In genomic region chr14:75892118-75892517, GRCm38 (mm10) we compare ENCODE assay signal across 16 mouse cellular contexts. TPM values are rescaled to one million over a fixed set of nuclear protein-coding genes. Genes with fewer than 3 reads are reported as not detected.
DNase-seq lines count a peak whose midpoint lies in the region; ATAC-seq and TF ChIP-seq lines count a peak whose summit lies in the region.
"Had no signal": no experiment of that assay in that cellular context is flagged by ENCODE, and none has a peak within 500 bp of the region (broad histone marks: within the 10 kb centered on the region; RNA-seq: fewer than 3 reads in every experiment).

No protein-coding gene starts in this region.

- no peak overlapping the region for H3K9ac ChIP-seq in hindbrain, postnatal 0 days (replicated peaks; ENCODE audit: low read length)
- H3K9ac ChIP-seq in hindbrain, embryonic 14.5 days, result no peak overlapping the region
- H3K9ac ChIP-seq in heart, embryonic 11.5 days (ENCODE audit: low read depth, low read length), result no peak overlapping the region
- H3K9ac ChIP-seq: liver, postnatal 0 days; neural tube, embryonic 12.5 days had no signal

- H3K36me3 ChIP-seq in hindbrain, postnatal 0 days (ENCODE audit: insufficient read depth, low read length), result no peaks in the 10 kb centered on the region
- peaks cover 16% of the 10 kb centered on the region; the same call in 1 of the 2 replicates for H3K36me3 ChIP-seq in hindbrain, embryonic 14.5 days (replicated peaks; ENCODE audit: control insufficient read depth, insufficient read depth)
- H3K36me3 ChIP-seq in heart, embryonic 11.5 days (ENCODE audit: control insufficient read depth, insufficient read depth, low read length), result no peaks in the 10 kb centered on the region
- H3K36me3 ChIP-seq in midbrain, embryonic 10.5 days, result peaks cover 30% of the 10 kb centered on the region

- TF ChIP-seq CTCF in hindbrain, postnatal 0 days (IDR thresholded peaks at IDR 0.05; ENCODE audit: low read depth), result no peak
- TF ChIP-seq CTCF in left cerebral cortex, adult 2 months (IDR thresholded peaks at IDR 0.05), result no peak

- no peaks in the 10 kb centered on the region for H3K9me3 ChIP-seq in hindbrain, postnatal 0 days (ENCODE audit: low read length)
- H3K9me3 ChIP-seq in hindbrain, embryonic 14.5 days (ENCODE audit: control insufficient read depth, low read length), result no peaks in the 10 kb centered on the region
- no peaks in the 10 kb centered on the region for H3K9me3 ChIP-seq in heart, embryonic 11.5 days (replicated peaks; ENCODE audit: control insufficient read depth, low read length)
- no peaks in the 10 kb centered on the region for H3K9me3 ChIP-seq in midbrain, embryonic 10.5 days (replicated peaks)
- H3K9me3 ChIP-seq: limb, embryonic 10.5 days; neural tube, embryonic 12.5 days had no signal

- H3K4me3 ChIP-seq in hindbrain, postnatal 0 days (ENCODE audit: low read length), result no peak overlapping the region
- H3K4me3 ChIP-seq in hindbrain, embryonic 14.5 days (replicated peaks; ENCODE audit: low read length), result no peak overlapping the region
- no peak overlapping the region for H3K4me3 ChIP-seq in left cerebral cortex, adult 2 months
- H3K4me3 ChIP-seq in heart, embryonic 11.5 days (ENCODE audit: low read depth, low read length), result no peak overlapping the region
- H3K4me3 ChIP-seq in midbrain, embryonic 10.5 days, result no peak overlapping the region
- H3K4me3 ChIP-seq: limb, embryonic 10.5 days; neural tube, embryonic 12.5 days had no signal

- H3K4me2 ChIP-seq in hindbrain, postnatal 0 days (ENCODE audit: low read depth, low read length), result no peak overlapping the region
- no peak overlapping the region for H3K4me2 ChIP-seq in hindbrain, embryonic 14.5 days (replicated peaks)
- H3K4me2 ChIP-seq in heart, embryonic 11.5 days, result no peak overlapping the region
- H3K4me2 ChIP-seq: midbrain, embryonic 11.5 days; neural tube, embryonic 12.5 days had no signal

- 71% methylated on average over 9 of the region's 9 CpGs for WGBS in hindbrain, postnatal 0 days
- 86% methylated on average over 9 of the region's 9 CpGs for WGBS in hindbrain, embryonic 14.5 days
- WGBS in heart, embryonic 11.5 days (ENCODE audit: insufficient replicate concordance), result 83% methylated on average over 9 of the region's 9 CpGs
- WGBS in midbrain, embryonic 10.5 days, result 90% methylated on average over 9 of the region's 9 CpGs

- intact Hi-C loops in left cerebral cortex, adult 2 months (cut with DNase I), result loop anchor here (10.0 kb wide), 1 partner anchor 583 kb away; no protein-coding TSS in a partner anchor

- peak; percentile 42 for DNase-seq in hindbrain, postnatal 0 days (ENCODE audit: low spot score)
- no peak for DNase-seq in hindbrain, embryonic 14.5 days (ENCODE audit: low spot score)
- DNase-seq in frontal cortex, postnatal 36 days (ENCODE audit: low spot score in 2 of 2), result peak; percentile 78 to 93
- peak; percentile 59 to 76 for DNase-seq in left cerebral cortex, adult 2 months (ENCODE audit: extremely low spot score in 1 of 2, low spot score in 2 of 2)
- peak; percentile 98 for DNase-seq in telencephalon, adult 2 months (ENCODE audit: low read depth, low spot score)
- DNase-seq in cerebellum, adult 11-12 months, result no peak
- DNase-seq in midbrain, embryonic 10.5 days (ENCODE audit: low spot score), result no peak
- DNase-seq: adrenal gland, postnatal 25 days; cerebellum, adult 2 months; heart, postnatal 14 days; kidney, adult 2 months; liver, postnatal 0 days had no signal

- H3K4me1 ChIP-seq in hindbrain, postnatal 0 days (ENCODE audit: insufficient read depth, low read length), result no peaks in the 10 kb centered on the region
- H3K4me1 ChIP-seq in hindbrain, embryonic 14.5 days (replicated peaks; ENCODE audit: control insufficient read depth, insufficient read depth, low read length), result no peaks in the 10 kb centered on the region
- no peaks in the 10 kb centered on the region for H3K4me1 ChIP-seq in heart, embryonic 11.5 days (ENCODE audit: control insufficient read depth, insufficient read depth, low read length)
- H3K4me1 ChIP-seq in midbrain, embryonic 10.5 days, result no peaks in the 10 kb centered on the region
- H3K4me1 ChIP-seq: limb, embryonic 10.5 days; neural tube, embryonic 12.5 days had no signal

- H3K27me3 ChIP-seq in hindbrain, postnatal 0 days (ENCODE audit: insufficient read depth, low read length), result no peaks in the 10 kb centered on the region
- no peaks in the 10 kb centered on the region for H3K27me3 ChIP-seq in hindbrain, embryonic 14.5 days (ENCODE audit: control insufficient read depth, insufficient read depth, low read length)
- no peaks in the 10 kb centered on the region for H3K27me3 ChIP-seq in heart, embryonic 11.5 days (ENCODE audit: control insufficient read depth, insufficient read depth, low read length)
- H3K27me3 ChIP-seq in midbrain, embryonic 10.5 days (ENCODE audit: low read depth, poor library complexity, severe bottlenecking), result no peaks in the 10 kb centered on the region
- H3K27me3 ChIP-seq: neural tube, embryonic 12.5 days had no signal

- peak; percentile 52; the same call in 1 of the 2 replicates for ATAC-seq in hindbrain, postnatal 0 days
- no peak for ATAC-seq in hindbrain, embryonic 14.5 days (ENCODE audit: low FRiP score)
- ATAC-seq in heart, embryonic 11.5 days (replicated peaks; ENCODE audit: insufficient number of reproducible peaks, low FRiP score, low TSS enrichment), result no peak
- ATAC-seq: liver, postnatal 0 days had no signal

- H3K27ac ChIP-seq in hindbrain, postnatal 0 days, result no peak overlapping the region
- no peak overlapping the region for H3K27ac ChIP-seq in hindbrain, embryonic 14.5 days
- peak overlapping the region; percentile 71 for H3K27ac ChIP-seq in left cerebral cortex, adult 2 months
- no peak overlapping the region for H3K27ac ChIP-seq in heart, embryonic 11.5 days (ENCODE audit: low read depth, low read length)
- no peak overlapping the region for H3K27ac ChIP-seq in midbrain, embryonic 10.5 days (replicated peaks)
- H3K27ac ChIP-seq: limb, embryonic 10.5 days; neural tube, embryonic 12.5 days had no signal

RNA-seq across cellular contexts. Expression of gene Tpt1, which starts 47.2 kb away (rescaled TPM):
- 377 and 433 TPM in 2 replicates for total RNA-seq in hindbrain, postnatal 0 days (2014; rRNA removed)
- 731 and 750 TPM in 2 replicates for polyA plus RNA-seq in hindbrain, postnatal 0 days (2015; fragmentation: Nextera tagmentation; extraction: Ambion mirVana)
- 775 and 871 TPM in 2 replicates for polyA plus RNA-seq in hindbrain, embryonic 14.5 days (2014; fragmentation: Nextera tagmentation; extraction: Ambion mirVana)
- total RNA-seq in left cerebral cortex, adult 2 months (2021), result 100 to 1,000 TPM; 975 to 978 TPM
- 1,014 and 1,054 TPM in 2 replicates for polyA plus RNA-seq in heart, embryonic 11.5 days (2014; fragmentation: Nextera tagmentation; extraction: Ambion mirVana)
- polyA plus RNA-seq in midbrain, embryonic 10.5 days (2016; fragmentation: Nextera tagmentation; extraction: Ambion mirVana), result 805 and 934 TPM in 2 replicates

Comparison
In these comparisons a context has a peak if more than half of its experiments do, and no peak if none do; other contexts are left out.
1. DNase-seq: peak in hindbrain, postnatal 0 days (single experiment), frontal cortex, postnatal 36 days (2 of 2), left cerebral cortex, adult 2 months (2 of 2) and telencephalon, adult 2 months (single experiment); none in hindbrain, embryonic 14.5 days (single experiment), cerebellum, adult 11-12 months (single experiment) and midbrain, embryonic 10.5 days (single experiment).